Mouse (Mus musculus): ENCODE measurements around the gene C4bp. TPM values are rescaled to one million over a fixed set of nuclear protein-coding genes. Genes with fewer than 3 reads are reported as not detected.
"Not testable (repeated sequence)": the region's sequence is repeated elsewhere in the genome, so short reads cannot be mapped to it uniquely, and the experiment has no call there.

Gene C4bp
- total and polyA plus RNA-seq, 3 experiments = not detected

DNA sequence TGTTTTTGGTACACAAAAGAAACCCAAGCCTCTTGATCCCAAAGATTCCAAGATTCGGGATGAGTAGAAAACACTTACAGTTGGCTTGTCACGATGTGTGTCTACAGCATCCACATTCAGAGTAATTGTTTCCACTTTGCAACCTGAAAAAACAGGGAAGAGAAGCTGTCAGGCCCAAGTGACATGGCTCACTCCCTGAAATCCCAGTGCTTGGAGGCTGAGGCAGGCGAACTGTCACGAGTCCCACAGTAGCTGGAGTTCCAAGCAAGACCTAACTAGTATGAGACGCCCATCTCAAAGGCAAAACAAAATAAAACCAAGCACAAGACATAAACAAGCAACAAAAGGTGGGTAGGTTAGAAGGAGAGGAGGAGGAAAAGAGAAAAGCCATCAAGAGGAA is 37.2 kb upstream of the C4bp start:
- WGBS = 87% methylated on average over 5 of the region's 5 CpGs
- intact Hi-C loops (cut with DNase I) = no loop called here

DNA sequence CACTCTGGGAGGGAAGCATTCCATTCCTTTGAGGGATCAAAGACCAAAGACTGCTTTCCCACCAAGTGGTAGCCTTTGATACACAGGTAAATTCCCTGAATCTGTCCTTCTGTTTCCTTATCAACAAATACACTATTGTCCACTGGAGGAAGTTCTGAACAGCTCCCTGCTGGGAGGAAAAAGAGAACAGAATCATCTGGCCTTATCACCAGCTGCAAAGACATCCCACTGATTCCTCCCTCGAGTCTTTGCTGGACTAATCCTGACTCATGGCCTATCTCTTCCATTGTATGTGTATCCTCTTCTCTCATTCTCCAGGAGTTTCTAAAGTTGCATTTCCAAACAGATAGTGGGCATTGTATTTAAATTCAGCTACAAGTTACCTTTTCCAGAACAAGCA is 22.5 kb upstream of the C4bp start:
- Histone ChIP-seq H3K9ac (ENCODE audit: low read depth, low read length) (no peak overlapping the region), H3K36me3 (ENCODE audit: control insufficient read depth, insufficient read depth, low read length) (no peaks in the 10 kb centered on the region), H3K27ac (no peak overlapping the region), H3K4me3 (no peak overlapping the region), H3K79me2 (replicated peaks; ENCODE audit: control insufficient read depth, insufficient read depth, low read length) (no peaks in the 10 kb centered on the region), H3K27me3 (ENCODE audit: control insufficient read depth, insufficient read depth, low read length) (no peaks in the 10 kb centered on the region), H3K4me1 (ENCODE audit: control insufficient read depth, insufficient read depth, low read length) (no peaks in the 10 kb centered on the region)
- 30% methylated on average over 1 of the region's 1 CpGs for WGBS
- no peak for TF ChIP-seq POLR2A (IDR thresholded peaks at IDR 0.05; ENCODE audit: insufficient read depth, low read depth, low read length)
- TF ChIP-seq CTCF (IDR thresholded peaks at IDR 0.05) = no peak
- no peak for TF ChIP-seq EP300 (IDR thresholded peaks at IDR 0.05; ENCODE audit: insufficient read depth, low read depth, low read length)
- intact Hi-C loops (cut with DNase I) = no loop called here
- no peak for DNase-seq

More for the DNA sequence above, 37.2 kb upstream of the C4bp start:
- Histone ChIP-seq H3K4me1 (ENCODE audit: control insufficient read depth, insufficient read depth, low read length) (peaks cover 1% of the 10 kb centered on the region; the same call in 1 of the 2 replicates), H3K79me2 (replicated peaks; ENCODE audit: control insufficient read depth, insufficient read depth, low read length) (no peaks in the 10 kb centered on the region), H3K36me3 (ENCODE audit: control insufficient read depth, insufficient read depth, low read length) (peaks cover 40% of the 10 kb centered on the region), H3K9ac (ENCODE audit: low read depth, low read length) (no peak overlapping the region), H3K27me3 (ENCODE audit: control insufficient read depth, insufficient read depth, low read length) (no peaks in the 10 kb centered on the region), H3K27ac (no peak overlapping the region), H3K4me3 (no peak overlapping the region)
- TF ChIP-seq POLR2A (IDR thresholded peaks at IDR 0.05; ENCODE audit: insufficient read depth, low read depth, low read length) = no peak
- DNase-seq = no peak

DNA sequence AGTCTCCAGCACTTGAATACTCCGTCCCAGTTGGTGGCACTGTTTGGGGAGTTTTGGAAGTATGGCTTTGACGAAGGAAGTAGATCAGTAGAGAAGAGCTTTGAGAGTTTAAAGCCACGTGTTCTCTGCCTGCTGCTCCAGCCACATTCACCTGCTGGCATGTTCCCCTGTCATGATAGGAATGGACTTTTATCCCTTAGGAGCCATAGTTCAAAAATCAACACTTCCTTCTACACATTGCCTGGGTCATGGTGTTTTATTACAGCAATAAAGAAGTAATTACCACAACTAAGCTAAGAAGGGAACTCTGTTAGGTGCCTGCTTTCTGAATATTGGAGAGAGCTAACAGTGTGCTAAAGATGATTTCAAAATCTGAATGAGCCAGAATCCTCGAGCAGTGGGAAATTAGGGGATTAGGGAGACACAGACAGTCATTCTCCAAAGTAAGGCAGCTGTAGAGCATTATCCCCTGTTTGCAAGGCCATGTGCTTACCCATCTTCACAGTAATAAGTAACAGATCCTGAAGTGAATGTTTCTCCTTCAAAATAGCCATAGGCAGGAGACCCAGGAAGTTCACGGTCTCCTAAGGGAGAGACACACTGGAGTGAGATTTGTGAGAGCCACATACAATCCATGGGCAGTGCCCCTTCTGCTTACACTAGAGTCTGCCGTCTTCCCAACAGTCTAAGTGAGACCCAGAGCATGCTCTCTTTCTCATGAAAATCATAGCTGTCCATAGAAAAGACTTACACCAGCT is 20.4 kb upstream of the C4bp start:
- intact Hi-C loops (cut with DNase I) = no loop called here
- H3K4me3 ChIP-seq = no peak overlapping the region
- H3K79me2 ChIP-seq (replicated peaks; ENCODE audit: control insufficient read depth, insufficient read depth, low read length) = no peaks in the 10 kb centered on the region
- DNase-seq = no peak
- H3K27me3 ChIP-seq (ENCODE audit: control insufficient read depth, insufficient read depth, low read length) = no peaks in the 10 kb centered on the region
- WGBS = 80% methylated on average over 6 of the region's 6 CpGs
- TF ChIP-seq CTCF (IDR thresholded peaks at IDR 0.05) (no peak), POLR2A (IDR thresholded peaks at IDR 0.05; ENCODE audit: insufficient read depth, low read depth, low read length) (no peak), EP300 (IDR thresholded peaks at IDR 0.05; ENCODE audit: insufficient read depth, low read depth, low read length) (no peak)
- H3K27ac ChIP-seq = no peak overlapping the region
- H3K4me1 ChIP-seq (ENCODE audit: control insufficient read depth, insufficient read depth, low read length) = no peaks in the 10 kb centered on the region
- H3K36me3 ChIP-seq (ENCODE audit: control insufficient read depth, insufficient read depth, low read length) = no peaks in the 10 kb centered on the region
- H3K9ac ChIP-seq (ENCODE audit: low read depth, low read length) = no peak overlapping the region

DNA sequence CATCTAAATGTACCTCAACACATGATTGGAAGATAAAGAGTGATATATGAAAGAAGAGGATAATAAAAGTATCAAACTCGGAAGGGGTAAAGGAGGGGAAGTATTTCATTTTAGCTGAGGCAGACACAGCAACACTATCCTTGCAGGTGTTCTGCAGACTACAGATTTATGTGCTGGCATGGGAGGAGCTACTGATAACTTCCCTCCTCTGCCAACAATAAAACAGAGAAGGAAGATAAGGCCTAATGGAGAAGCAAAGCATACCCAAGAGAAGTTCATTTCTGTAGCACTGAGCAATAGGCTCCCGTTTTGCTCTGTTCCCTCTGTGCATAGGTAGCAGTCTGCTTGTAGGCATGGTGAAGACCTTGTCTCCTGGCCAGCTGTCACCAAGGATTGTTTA is 19.6 kb upstream of the C4bp start:
- Histone ChIP-seq H3K36me3 (ENCODE audit: control insufficient read depth, insufficient read depth, low read length) (no peaks in the 10 kb centered on the region), H3K4me1 (ENCODE audit: control insufficient read depth, insufficient read depth, low read length) (no peaks in the 10 kb centered on the region), H3K9ac (ENCODE audit: low read depth, low read length) (no peak overlapping the region), H3K27me3 (ENCODE audit: control insufficient read depth, insufficient read depth, low read length) (no peaks in the 10 kb centered on the region), H3K27ac (no peak overlapping the region), H3K79me2 (replicated peaks; ENCODE audit: control insufficient read depth, insufficient read depth, low read length) (no peaks in the 10 kb centered on the region), H3K4me3 (no peak overlapping the region)
- DNase-seq = no peak
- TF ChIP-seq POLR2A (IDR thresholded peaks at IDR 0.05; ENCODE audit: insufficient read depth, low read depth, low read length) (no peak), EP300 (IDR thresholded peaks at IDR 0.05; ENCODE audit: insufficient read depth, low read depth, low read length) (no peak), CTCF (IDR thresholded peaks at IDR 0.05) (no peak)
- intact Hi-C loops (cut with DNase I) = no loop called here
- WGBS = 62% methylated on average over 2 of the region's 2 CpGs

DNA sequence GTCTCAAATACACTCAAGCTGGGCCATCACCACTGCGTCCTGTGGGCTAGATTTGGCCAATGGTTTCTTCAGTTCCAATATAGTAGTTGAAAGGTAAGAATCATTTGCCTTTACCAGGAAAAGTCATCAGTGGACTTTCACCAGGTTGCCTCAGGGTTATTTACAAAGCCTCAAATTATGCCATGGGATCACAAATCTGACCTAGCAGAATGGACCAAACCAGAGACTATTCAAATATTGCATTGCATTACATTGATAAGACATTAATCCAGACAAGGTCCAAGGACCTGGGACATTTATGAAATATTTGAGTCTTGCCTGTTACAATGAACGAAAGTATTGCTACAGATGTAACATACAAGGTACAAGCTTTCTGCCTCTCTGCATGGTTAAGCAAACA is 17.1 kb upstream of the C4bp start:
- Histone ChIP-seq H3K4me1 (ENCODE audit: control insufficient read depth, insufficient read depth, low read length) (no peaks in the 10 kb centered on the region), H3K27me3 (ENCODE audit: control insufficient read depth, insufficient read depth, low read length) (no peaks in the 10 kb centered on the region), H3K27ac (no peak overlapping the region), H3K4me3 (no peak overlapping the region), H3K79me2 (replicated peaks; ENCODE audit: control insufficient read depth, insufficient read depth, low read length) (no peaks in the 10 kb centered on the region), H3K9ac (ENCODE audit: low read depth, low read length) (no peak overlapping the region), H3K36me3 (ENCODE audit: control insufficient read depth, insufficient read depth, low read length) (no peaks in the 10 kb centered on the region)
- TF ChIP-seq EP300 (IDR thresholded peaks at IDR 0.05; ENCODE audit: insufficient read depth, low read depth, low read length) (no peak), POLR2A (IDR thresholded peaks at IDR 0.05; ENCODE audit: insufficient read depth, low read depth, low read length) (no peak), CTCF (IDR thresholded peaks at IDR 0.05) (no peak)
- WGBS = 80% methylated on average over 2 of the region's 2 CpGs
- intact Hi-C loops (cut with DNase I) = no loop called here
- DNase-seq = no peak

DNA sequence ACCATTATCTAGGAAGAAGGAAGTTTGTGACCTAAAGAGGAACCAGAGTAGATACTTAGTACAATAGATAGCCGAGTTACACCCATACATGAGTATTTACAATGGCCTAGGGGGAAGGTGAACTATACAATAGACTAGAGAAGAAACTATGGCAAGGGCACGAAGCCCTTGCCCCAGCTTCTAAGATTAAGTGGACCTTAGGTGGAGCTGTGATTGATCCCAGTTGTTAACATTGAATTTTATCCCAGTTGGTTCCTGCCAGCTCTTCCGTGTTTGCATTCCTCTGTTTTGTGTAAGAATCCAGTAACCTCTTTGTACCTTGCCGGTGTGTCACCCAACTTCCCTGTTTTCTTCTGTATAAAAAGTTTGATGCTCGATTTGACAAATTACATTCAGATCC is 2.1 kb upstream of the C4bp start:
- H3K36me3 ChIP-seq (ENCODE audit: control insufficient read depth, insufficient read depth, low read length); H3K27me3 ChIP-seq (ENCODE audit: control insufficient read depth, insufficient read depth, low read length); H3K9ac ChIP-seq (ENCODE audit: low read depth, low read length); DNase-seq; H3K79me2 ChIP-seq (replicated peaks; ENCODE audit: control insufficient read depth, insufficient read depth, low read length); H3K4me3 ChIP-seq; H3K4me1 ChIP-seq (ENCODE audit: control insufficient read depth, insufficient read depth, low read length); H3K27ac ChIP-seq; intact Hi-C loops (cut with DNase I): not testable (repeated sequence)
- WGBS = 73% methylated on average over 5 of the region's 5 CpGs

DNA sequence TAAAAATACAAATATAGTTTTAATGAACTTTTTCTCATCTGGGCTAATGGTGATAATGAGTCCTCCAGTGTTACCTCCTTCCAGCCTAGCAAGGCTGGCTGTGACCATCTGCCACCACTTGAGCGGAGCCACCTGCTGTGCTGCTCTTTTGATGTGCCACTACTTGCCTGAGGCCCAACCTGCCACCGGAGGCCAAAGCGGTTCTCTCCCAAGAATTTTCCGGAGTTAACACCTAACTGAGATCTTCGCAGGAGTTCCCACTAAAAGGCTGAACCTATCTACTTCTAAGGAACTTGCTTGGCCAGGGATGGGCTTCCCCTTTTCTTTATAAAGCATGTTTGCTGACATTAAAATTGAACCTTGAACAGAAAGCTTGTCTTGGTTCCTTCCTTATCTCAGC is 1.8 kb downstream of the C4bp start:
- 46% methylated on average over 5 of the region's 5 CpGs for WGBS
- H3K4me3 ChIP-seq; H3K27ac ChIP-seq; H3K79me2 ChIP-seq (replicated peaks; ENCODE audit: control insufficient read depth, insufficient read depth, low read length); H3K36me3 ChIP-seq (ENCODE audit: control insufficient read depth, insufficient read depth, low read length); H3K4me1 ChIP-seq (ENCODE audit: control insufficient read depth, insufficient read depth, low read length); DNase-seq; intact Hi-C loops (cut with DNase I); H3K27me3 ChIP-seq (ENCODE audit: control insufficient read depth, insufficient read depth, low read length); H3K9ac ChIP-seq (ENCODE audit: low read depth, low read length): not testable (repeated sequence)

Data from heart, adult 2 months (tissue).